Mouse (Mus musculus) gastrocnemius, postnatal 10 days (tissue): ENCODE measurements around the gene Ago4. TPM values are rescaled to one million over a fixed set of nuclear protein-coding genes. Genes with fewer than 3 reads are reported as not detected.

Experiments
- DNase-seq: peaks from one replicate; pipeline ENCODE4 v3.0.0; 2021; ENCODE audit warnings: mixed read lengths
- total RNA-seq, 2 experiments: library from RNA; stranded (reverse); gene quantifications; 2 replicates each; pipeline ENCODE4 v1.2.3; 2021

The Ago4 gene
- total RNA-seq, 2 experiments from 2014 or later = 1.9 to 2.2 TPM

DNA sequence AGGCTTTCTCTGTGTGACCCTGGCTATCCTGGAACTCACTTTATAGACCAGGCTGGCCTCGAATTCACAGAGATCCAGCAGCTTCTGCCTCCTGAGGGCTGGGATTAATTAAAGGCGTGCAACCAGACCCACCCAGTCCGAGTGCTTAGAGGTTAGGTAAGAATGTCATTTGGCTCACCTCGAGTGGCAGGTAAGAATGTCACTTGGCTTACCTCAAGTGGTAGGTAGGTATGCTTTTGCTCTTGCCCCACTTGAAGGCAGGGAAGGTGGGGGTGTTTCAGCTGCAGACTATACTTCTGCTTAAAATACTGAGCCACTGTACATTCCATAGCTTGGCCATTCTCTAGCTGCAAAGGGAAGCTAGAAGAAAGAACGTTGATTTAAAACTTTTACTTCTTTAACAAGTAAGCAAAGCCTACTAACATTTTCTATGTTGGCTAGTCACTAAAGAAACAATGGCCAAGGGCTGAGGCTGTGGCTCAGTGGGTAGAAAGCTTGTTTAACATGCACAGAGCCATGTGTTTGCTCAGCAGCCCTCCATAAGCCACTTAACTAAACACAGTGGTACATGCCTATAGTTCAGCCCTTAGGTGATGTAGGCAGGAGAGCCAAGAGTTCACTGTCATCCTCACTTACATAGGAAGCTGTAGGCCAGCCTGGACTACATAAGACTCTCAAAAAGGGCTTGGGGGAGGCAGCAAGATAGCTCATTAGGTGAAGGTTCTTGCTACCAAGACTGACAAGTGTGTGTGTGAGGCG lies 20.8 kb downstream of the Ago4 start:
- no peak for DNase-seq

DNA sequence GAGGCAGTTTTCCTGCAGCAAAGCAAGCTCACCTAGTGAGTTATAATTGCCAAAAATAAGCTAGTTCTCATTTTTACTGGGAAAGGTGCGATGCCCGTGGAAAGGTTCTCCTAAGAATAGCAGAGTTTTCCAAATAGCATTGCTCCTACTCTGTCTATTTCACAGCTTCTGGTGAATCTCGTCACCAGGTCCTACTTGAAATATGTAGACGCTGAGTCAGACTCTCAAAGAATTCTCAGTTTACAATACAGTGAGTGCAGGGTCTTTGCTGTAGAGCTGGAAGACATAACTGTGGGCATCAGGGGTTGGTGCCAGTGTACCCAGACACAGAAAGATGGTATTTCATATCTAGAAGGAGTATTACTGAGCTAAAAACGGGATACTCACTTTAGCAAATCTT lies 22.3 kb downstream of the Ago4 start:
- DNase-seq = no peak

DNA sequence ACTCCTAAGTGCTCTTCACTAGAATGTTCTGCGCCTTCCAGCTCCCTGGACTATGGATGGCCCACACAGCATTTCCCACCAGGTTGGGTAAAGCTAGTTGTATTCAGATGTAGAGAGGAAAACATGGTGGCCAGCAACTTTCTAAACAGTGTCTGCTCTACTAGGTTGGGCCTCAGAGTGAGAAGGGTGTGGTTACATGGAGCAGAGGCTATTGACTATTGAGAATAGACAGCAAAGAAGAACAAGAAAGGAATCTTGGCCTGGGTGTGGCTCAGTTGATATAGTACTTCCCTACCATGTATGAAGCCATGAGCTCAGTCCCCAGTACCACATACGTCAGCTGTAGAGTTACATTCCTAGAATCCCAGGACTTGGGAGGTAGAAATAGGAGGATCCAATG lies 24.2 kb downstream of the Ago4 start:
- no peak for DNase-seq

DNA sequence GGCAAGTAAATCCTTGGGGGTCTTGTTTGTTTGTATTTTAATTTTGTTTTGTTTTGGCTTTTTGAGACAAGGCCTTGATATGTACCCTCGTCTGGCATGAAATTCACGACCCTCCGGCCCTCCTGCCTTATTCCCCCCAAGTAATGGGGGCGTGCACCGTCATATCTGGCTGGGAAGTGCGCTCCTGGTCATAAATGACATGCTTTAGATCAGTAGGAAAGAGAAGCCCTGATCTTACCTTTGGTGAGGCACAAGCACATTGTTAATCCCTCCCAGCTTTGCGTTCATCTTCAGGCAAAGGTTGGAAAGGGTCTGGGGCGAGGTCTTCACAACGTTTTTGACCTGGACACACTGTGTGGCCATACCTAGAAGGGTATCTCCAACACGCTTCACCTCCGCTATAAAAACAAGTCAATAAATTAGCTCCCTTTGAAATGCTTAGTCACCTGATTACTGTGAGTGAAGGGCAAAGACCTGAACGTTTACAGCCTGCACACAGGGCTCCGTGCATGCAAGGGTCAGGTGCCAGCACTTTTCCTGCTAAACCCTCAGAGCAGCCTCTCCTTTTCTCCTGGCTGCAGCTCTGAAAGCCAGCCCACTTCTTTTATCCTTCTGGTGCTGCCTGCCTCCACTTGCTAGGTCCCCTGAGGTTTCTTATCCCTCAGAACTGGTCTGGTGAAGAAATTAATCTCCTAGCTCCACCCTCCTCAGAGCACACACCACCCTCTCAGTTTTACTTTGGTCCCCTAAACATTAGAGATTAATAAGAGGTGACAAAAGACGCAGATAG lies 25.0 kb downstream of the Ago4 start:
- no peak for DNase-seq

DNA sequence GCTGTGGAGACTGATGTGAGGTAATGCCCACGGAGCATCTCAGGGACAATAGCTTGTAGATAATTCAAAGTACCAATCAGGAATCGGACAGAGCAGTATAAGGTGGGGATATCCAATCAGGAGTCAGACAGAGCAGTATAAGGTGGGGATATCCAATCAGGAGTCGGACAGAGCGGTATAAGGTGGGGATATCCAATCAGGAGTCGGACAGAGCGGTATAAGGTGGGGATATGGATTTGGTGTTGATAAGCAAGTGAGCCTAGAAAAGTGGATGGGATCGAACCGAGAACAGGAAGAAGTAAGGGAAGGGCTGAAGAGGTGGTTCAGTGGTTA lies 30.3 kb downstream of the Ago4 start:
- DNase-seq = no peak

DNA sequence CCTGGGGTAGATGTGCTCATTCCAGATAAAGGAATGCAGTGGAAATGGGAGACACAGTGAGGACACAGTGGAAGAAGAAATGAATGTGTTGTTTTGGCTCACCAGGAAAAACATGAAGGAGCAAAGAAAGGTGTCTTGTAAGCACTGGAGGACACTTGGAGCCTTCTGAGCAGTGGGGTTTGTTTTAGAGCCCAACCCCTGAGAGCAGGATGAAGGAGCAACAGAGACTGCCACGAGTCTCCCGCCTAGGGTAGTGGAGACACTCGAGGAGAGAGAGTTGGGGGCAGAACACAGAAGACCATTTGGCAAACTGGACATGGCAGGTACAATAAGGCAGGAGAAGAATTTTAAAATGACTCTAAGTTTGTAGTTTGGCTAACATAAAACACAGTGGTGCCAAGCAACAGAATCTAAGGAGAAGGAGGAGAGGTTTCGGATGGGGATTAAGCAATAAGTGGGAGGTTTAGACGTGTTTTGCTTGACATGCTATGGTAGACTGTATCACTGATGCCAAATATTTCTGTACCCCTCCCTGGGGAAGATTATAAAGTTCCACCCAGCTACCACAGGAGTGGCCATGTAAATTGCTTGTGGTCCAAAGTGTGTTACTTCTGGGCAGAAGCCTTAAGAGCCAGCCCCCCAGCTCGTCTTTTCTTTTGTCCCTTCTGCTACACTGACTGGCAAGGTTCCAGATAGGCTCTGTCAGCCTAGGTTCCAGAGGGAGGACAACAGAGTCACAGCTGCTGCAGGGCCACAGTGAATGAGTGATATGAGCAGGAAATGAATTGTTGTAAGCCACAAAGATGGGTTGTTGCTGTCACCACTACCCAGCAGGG lies 30.9 kb downstream of the Ago4 start:
- DNase-seq = no peak

DNA sequence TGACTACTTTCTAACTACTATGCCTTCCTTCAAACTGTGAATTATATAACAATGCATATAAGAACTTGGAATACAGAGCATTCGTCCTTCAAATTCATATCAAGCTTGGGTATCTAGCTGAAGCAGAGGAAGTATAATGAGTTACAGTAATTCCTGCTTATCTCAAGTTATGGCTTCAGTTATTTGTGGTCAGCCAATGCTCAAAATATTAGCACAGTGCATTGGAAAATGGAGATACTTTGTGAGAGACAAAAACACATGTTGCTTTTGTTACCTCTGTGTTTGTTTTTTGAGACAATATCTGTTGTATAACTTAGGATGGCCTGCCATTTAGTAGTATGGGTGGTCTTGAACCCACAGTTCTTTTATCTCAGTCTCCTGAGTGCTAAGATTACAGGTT lies 34.7 kb downstream of the Ago4 start:
- DNase-seq = no peak

DNA sequence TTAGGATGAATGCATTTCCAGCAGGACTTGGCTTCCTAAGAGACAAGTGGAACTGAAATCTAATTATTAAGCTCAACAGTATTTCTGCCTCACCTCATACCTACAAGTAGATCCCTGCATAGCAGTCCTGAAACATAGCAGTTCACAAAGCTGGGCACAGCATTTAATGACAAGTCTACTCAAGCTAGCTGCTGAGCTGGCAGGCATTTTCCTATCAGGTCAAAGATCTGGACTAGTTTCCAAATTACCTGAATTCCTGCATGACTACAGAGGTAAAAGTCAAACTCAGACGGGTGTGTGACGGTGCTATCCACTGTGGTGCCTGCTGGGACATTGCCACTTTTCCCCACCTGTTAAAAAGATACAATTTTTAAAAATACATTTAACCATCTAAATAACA lies 36.3 kb downstream of the Ago4 start:
- no peak for DNase-seq

DNA sequence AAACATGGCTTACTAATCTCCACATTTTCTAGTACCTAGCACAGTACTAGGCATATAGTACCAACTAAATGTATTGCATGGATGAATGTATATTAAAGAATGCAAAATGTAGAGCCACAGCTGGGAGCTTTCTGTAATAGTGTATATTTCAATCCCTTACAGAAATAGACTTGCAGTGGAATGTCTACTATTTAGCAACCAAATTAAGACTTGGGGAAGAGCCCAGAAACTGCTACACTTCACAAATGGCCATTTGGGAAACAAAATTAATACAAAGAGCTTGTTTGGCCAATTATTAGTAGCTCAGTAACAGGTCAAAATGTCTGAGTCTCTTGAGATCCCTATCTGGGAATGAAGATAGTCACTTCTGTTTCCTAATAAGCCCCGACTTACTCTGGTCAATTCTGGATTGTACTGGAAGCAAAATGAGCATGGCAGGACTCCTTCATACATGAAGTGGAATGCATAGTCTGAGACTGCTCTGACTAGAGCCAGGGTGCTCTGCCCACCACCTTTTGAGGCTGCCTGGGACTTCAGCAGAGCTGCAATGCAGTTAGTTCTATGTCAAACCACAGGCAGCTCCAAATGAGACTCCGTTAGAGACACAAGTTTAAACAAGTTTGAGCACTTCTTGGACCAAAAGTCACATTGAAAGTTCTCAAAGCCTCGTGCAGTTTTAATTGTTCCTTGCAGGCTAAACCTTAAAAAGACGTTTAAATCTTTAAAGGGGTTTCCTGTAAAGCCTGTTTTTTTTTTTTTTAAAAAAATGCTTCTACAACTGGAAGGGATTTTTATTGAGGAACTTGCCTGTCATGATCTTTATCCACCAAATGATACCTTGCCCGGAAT lies 37.1 kb downstream of the Ago4 start:
- DNase-seq = no peak

DNA sequence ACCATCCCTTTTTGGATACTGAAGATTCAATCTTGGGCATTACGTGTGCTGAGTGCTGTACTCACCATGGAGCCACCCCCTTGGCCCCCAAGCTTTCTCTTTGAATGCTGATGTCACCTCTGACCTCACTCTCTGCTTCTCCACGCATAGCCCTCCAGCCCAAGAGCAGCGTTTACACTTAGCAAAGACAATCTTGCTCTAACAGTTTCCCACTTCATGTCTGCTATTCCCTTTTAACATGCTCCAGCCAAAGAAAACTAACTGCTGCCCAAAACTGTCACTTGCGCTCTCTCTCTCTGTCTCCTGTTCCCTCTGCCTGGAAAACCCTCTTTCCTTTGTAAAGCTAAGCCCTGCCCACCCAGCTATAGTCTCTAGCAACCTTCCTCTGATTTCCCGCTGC lies 37.8 kb downstream of the Ago4 start:
- DNase-seq = no peak

DNA sequence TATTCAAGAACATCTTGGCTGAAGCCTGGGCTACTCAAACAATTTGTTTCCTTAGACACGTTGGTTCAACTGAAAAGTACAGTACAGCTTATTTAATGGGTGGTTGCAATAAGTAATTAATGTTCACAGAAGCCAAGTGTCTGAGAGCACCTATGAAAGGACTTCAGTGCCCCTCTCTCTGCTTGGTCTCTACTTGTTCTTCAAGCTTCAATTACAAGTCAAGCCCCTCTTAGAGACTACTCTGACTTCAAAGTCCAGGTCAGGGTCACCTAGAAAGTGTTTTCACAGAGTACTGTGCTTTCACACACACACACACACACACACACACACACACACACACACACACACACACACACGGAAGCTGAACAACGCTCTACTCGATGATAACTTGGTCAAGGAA lies 39.9 kb downstream of the Ago4 start:
- no peak for DNase-seq

DNA sequence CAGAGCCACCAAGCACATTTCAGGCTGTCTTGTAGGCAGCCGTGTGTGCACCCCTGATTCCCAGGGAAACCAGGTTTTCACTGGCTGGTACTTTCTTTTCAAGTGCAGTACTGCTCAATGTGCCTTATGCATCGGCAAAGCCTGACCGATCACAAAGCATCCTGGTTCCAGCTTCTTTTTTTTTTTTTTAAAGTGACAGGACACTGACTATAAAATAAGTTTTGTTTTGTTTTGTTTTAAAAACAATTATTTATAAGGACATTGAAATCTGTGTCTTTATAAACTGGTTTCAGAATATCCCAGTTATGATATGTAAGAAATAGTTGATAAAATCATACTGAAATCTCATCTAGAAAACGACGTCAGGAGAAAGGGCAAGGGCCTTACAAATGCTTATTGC lies 41.3 kb downstream of the Ago4 start:
- no peak for DNase-seq

DNA sequence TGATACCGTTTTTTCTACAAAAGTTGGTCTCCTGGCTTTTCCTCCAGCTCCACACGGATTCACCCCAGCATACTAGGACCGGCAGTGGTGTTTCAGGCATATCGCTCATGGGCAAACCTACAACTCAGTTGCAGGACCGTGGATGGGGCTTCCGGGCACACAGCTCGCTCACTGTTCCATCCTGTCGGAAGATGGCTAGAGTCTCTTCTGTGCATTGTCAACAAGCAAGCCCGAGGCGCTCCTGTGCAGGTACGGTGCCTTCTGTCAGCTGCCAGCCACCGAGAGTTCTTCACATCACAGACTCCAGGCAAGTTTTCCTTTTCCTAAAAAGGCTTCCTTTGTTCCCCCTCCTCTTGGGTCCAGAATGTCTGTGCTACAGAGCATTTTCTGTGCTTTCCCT lies 42.5 kb downstream of the Ago4 start:
- no peak for DNase-seq

DNA sequence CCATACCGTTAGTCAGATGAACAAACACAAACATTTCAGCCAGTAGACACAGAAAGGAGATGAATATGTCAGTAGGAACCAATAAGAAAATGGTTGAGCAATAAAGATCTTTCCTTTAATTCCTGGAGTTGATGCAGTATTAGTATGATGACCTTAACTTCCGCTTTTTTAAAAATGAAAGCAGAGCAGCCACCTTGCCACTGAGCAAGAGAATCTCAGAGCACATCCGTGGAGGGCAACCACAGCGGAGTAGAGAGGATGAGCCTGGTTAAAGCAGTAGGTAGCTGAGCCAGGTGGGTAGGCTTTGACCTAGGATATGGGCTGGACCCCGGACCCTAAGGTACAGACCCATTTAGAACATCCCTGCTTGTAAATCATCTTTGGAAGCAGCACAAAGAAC lies 43.5 kb downstream of the Ago4 start:
- no peak for DNase-seq

DNA sequence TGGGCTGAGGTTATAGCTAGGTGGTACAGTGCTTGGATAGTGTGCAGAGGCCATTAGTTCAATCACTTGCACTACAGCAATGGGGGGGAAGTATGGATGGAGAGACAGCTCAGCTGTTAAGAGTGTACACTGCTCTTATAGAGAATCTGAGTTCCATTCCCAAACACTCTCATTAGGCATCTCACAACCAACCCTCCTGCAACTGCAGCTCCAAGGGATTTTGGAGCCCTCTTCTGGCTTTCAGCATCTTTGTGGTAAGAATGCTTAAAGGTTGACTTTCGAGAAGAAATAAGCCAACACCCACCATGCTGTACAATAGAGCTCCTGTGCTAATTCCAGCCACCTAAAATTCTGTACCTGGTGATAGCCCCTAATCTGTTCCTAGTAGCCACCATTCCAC lies 47.1 kb downstream of the Ago4 start:
- no peak for DNase-seq

DNA sequence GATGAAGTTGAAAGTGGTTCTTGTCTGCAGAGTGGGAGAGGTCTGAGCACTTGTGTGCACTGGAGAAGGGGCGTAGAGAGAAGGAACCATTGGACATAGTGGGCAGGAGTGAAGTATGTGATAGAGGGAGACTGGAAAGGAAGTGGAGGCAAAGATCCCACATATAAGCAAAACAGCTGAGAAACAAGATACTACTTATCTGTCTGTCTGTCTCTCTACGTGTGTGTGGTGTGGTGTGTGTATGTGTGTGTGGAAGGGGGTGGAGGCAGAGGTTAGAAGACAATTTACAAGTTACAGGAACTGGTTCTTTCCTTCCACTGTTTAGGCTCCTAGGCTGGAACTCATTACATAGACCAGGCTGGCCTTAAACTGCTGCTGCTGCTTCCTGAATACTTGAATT lies 48.2 kb downstream of the Ago4 start:
- no peak for DNase-seq

DNA sequence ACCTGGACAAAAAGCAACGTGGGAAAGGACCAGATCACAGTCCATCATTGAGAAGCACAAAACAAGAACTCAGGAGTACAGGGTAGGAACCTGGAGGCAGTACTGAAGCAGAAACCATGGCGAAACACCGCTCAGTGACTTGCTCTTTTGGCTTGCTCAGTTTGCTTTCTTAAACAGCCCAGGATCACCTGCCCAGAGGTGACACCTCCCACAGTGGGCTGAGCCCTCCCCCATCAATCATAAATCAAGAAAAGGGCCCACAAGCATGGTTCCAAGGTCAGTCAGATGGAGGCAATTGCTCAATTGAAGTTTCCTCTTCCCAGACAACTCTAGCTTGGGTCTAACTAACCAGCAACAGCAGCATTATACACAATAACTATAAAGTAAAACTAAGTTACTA lies 49.4 kb downstream of the Ago4 start:
- DNase-seq = no peak

DNA sequence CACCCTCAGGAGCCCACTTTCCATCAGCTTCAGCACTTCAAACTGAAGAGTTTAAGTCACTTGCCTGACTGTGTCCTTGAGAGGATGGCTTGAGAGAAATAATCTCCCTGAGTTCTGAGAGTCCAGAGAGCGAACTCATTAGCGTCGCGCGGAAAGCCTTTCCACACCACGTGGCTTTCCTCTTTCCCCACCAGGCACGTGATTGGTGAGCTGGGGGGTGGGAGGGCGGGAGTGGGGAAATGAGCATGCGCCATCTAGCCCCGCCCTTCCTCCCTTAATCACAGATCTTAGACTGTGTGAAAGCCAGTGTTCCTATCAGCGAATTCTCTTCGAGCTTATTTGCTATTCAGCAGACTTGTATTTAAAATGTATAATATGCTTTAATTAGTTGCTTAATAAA lies 50.3 kb downstream of the Ago4 start:
- no peak for DNase-seq

DNA sequence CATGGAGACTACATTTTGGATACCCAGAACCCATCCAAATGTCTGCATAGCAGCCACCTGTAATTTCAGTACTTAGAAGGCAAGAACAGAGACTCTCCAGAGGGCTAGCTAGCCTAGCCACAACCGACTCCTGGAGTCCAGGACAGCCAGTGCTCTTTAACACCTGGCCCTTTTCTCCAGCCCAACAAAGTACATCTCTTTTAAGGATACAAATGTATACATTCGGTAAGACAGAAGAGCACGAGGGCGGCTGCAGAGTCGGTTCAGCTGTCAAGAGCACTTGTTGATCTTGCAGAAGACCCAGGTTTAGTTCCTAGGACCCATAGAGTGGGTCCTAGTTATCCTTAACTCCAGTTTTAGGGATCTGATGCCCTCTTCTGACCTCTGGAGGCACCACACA lies 51.8 kb downstream of the Ago4 start:
- no peak for DNase-seq

DNA sequence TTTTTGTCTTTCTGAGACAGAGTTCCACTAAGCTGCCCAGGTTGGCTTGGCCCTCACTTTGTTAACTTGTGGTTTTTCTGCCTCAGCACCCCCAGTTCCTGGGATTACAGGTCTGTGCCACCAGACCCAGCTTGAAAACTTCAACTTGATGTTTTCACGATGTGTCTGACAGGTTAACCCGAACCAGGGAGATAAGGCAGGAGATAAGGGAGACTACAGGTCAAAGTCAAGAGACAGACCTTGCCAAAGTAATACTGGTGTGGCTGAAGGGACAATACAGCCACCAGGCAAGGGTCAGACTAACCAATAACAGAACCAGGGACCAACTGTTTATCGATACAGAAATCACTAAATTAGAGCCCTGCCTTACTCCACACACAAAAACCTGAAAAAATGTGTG lies 53.0 kb downstream of the Ago4 start:
- no peak for DNase-seq

DNA sequence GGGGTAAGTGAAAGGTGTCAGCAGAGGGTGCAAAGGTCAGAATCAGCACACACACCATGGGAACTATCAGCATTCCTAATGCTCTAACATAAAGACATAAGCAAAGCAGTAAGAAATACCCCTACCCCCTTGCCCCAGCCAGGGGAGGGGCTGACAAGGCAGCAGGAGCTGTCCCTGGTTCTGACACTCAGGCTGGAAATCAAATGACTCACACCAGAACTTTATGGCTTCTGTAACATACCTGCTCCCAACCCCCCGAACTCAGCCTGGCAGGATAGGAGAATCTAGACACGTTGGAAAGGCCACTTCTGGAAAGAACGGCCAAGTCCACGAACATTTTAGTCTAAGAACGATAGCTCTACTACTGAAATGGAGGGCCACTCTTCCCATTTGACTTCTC lies 60.2 kb downstream of the Ago4 start:
- no peak for DNase-seq

DNA sequence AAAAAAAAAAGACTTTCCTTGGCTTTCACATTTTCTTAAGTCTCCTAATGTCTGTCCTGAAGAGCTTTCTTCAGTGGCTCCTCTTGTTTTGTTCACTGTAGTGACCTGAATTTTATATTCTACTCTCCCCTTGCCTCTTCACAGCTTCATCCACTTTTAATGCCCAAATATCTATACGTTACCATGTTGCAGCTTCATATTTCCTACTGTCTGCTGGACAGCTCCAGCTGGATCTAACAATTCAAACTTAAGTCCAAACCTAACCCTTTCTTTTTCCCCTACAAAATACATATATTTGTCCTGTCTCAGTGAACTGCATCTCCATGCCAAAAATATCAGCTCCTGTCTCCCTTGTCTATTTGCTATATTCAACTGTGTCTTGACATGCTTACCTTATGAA lies 63.9 kb downstream of the Ago4 start:
- DNase-seq = no peak
